Mouse (Mus musculus) forebrain, embryonic 11.5 days (tissue): Measurements from ENCODE around the gene Nr1h2. TPM values are rescaled to one million over a fixed set of nuclear protein-coding genes. Genes with fewer than 3 reads are reported as not detected.

Experiments
- ATAC-seq: fragments of 200-750 bp; cut with Nextera tagmentation; replicated peaks from 2 replicates; pipeline ENCODE4 v1.8.0; 2017; ENCODE audit warnings: moderate TSS enrichment; ENCODE audit not compliant: low FRiP score
- DNase-seq: peaks from one replicate; pipeline ENCODE4 v3.0.0-alpha.2; 2017; ENCODE audit warnings: low spot score
- H3K27ac ChIP-seq: fragments of 300-500 bp; sonication (generic); 2 replicates; pipeline ENCODE4 v1.5.1; 2014; ENCODE audit warnings: low read depth, low read length
- H3K27me3 ChIP-seq: fragments of 300-500 bp; sonication (generic); 2 replicates; pipeline ENCODE4 v1.6.1; 2014; ENCODE audit warnings: mild to moderate bottlenecking, low read length, mixed read lengths; ENCODE audit not compliant: control insufficient read depth, insufficient read depth
- H3K36me3 ChIP-seq: fragments of 300-500 bp; sonication (generic); 2 replicates; pipeline ENCODE4 v1.6.1; 2014; ENCODE audit warnings: mild to moderate bottlenecking, low read length, moderate library complexity, mixed read lengths; ENCODE audit not compliant: control insufficient read depth, insufficient read depth
- H3K4me1 ChIP-seq: fragments of 300-500 bp; sonication (generic); replicated peaks from 2 replicates; pipeline ENCODE4 v1.6.1; 2014; ENCODE audit warnings: low read length, mixed read lengths; ENCODE audit not compliant: control insufficient read depth, insufficient read depth
- H3K4me2 ChIP-seq: fragments of 300-500 bp; sonication (generic); 2 replicates; pipeline ENCODE4 v1.6.1; 2014; ENCODE audit warnings: low read depth, mild to moderate bottlenecking, low read length, moderate library complexity, mixed read lengths; ENCODE audit not compliant: severe bottlenecking
- H3K4me3 ChIP-seq: fragments of 300-500 bp; sonication (generic); 2 replicates; pipeline ENCODE4 v1.5.1; 2014; ENCODE audit warnings: low read depth, low read length
- H3K9ac ChIP-seq: fragments of 300-500 bp; sonication (generic); 2 replicates; pipeline ENCODE4 v1.6.1; 2014; ENCODE audit warnings: low read length
- H3K9me3 ChIP-seq: fragments of 300-500 bp; sonication (generic); 2 replicates; pipeline ENCODE4 v1.6.1; 2016; ENCODE audit warnings: low read length, mixed read lengths; ENCODE audit not compliant: control insufficient read depth
- WGBS: fragments of 180-500 bp; shearing (Covaris S2); extraction: QIAGEN DNeasy Blood & Tissue Kit; methylation state at CpG from one replicate; pipeline ENCODE4 v1.1.7; 2014; 5-methylcytosine and 5-hydroxymethylcytosine counted together
- polyA plus RNA-seq: library from polyadenylated mRNA; unstranded; fragments of >200 nt; fragmentation: Nextera tagmentation; extraction: Ambion mirVana; gene quantifications from 2 replicates; pipeline ENCODE4 v1.2.1, GENCODE M21; 2014

Gene Nr1h2
- polyA plus RNA-seq, 1 experiment from 2014 or later: 72.3 TPM

DNA sequence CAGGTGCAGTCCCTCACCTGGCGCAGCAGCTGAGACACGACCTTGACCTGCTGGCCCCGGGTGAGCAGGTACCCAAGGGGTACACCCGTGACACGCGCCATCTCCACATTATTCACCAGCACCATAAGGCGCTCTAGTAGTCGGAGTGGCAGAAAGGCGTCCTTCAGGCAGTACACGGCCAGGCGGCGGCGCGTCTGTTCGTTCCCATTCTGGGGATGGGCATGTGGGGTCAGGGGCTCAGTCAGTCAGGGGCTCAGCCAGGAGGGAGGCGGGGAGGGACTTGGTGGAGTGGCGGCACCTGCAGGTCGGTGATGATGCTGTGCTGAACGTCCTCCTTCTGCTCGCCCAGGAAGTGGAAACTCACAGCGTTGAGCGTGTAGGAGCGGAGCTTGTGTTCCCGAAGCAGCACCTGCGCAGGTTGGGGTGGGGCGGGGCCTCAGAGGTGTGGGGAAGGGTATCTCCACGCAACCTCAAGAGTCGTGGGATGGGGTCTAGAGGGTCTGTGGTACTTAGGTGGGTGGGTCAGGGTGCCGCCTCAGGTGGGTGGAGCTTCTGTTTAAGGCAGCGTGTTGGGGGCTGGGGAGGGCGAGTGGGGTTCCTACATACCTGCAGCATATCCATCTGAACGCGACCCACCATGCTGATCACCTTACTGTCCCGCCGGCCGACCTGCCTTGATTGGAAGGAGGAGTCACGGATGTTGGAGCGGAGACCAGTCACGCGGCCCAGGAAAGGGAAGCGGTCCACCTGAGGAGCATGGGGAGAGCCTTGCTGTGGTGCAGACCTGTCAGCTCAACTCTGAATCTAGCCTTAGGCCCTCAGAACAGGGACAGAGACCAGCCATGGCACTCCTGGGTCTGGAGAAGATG is 14.8 kb downstream of the Nr1h2 start:
- no peak overlapping the region for H3K9ac ChIP-seq
- H3K4me2 ChIP-seq: no peak overlapping the region
- H3K27ac ChIP-seq: no peak overlapping the region
- 91% methylated on average over 41 of the region's 41 CpGs for WGBS
- H3K27me3 ChIP-seq: no peaks in the 10 kb centered on the region
- ATAC-seq (no peak), DNase-seq (peak; percentile 54)
- H3K4me1 ChIP-seq: no peaks in the 10 kb centered on the region
- peaks cover 3% of the 10 kb centered on the region; the same call in 1 of the 2 replicates for H3K36me3 ChIP-seq
- H3K9me3 ChIP-seq: no peaks in the 10 kb centered on the region
- no peak overlapping the region for H3K4me3 ChIP-seq

DNA sequence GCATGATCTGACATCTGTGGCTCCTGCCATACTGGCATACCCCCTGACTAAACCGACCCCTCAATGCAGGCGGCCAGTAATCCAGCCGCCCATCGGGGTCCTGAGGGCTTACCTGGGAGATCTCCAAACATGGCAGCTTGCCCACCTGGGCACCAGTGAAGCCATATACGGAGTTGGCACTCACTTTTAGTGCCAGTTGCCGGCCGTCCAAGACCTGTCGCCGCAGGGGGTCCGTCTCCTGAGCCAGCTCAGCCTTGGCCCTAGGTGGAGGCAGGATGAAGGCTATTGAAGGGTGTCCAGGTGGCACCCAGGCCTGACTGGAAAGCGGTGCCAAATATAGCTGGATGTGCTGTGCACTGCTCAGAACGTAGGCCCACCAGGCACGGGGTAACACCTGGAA is 16.3 kb downstream of the Nr1h2 start:
- H3K36me3 ChIP-seq: peaks cover 13% of the 10 kb centered on the region
- no peak for DNase-seq

DNA sequence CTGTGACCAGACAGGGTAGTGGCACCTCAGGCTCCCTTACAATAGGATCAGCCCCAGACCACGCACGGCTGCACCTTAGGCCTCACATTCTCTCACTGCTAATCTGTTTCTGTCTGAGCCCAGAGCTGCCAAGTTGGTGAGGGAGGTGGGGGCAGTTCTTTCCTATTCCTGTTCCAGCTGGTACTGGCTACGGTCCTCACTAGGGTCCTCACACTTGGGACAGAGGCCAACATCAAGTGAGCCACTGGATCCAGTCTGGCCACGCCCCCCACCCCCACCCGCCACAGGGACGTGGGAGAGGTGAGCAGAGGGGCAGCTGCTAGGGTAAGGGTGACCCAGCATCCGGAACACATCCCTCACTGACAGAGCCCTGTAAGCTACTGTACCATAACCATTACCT is 16.7 kb downstream of the Nr1h2 start:
- no peak overlapping the region for H3K27ac ChIP-seq
- H3K27me3 ChIP-seq: no peaks in the 10 kb centered on the region
- no peak overlapping the region for H3K9ac ChIP-seq
- no peak overlapping the region for H3K4me3 ChIP-seq
- peaks cover 13% of the 10 kb centered on the region for H3K36me3 ChIP-seq
- no peak overlapping the region for H3K4me2 ChIP-seq
- H3K4me1 ChIP-seq: no peaks in the 10 kb centered on the region
- ATAC-seq (no peak), DNase-seq (no peak)
- H3K9me3 ChIP-seq: no peaks in the 10 kb centered on the region
- 87% methylated on average over 7 of the region's 7 CpGs for WGBS

More for the DNA sequence above, 16.3 kb downstream of the Nr1h2 start:
- Histone ChIP-seq H3K9me3 (no peaks in the 10 kb centered on the region), H3K27me3 (no peaks in the 10 kb centered on the region), H3K27ac (no peak overlapping the region), H3K4me2 (no peak overlapping the region), H3K4me3 (no peak overlapping the region), H3K4me1 (no peaks in the 10 kb centered on the region), H3K9ac (no peak overlapping the region)
- no peak for ATAC-seq
- 94% methylated on average over 13 of the region's 13 CpGs for WGBS

DNA sequence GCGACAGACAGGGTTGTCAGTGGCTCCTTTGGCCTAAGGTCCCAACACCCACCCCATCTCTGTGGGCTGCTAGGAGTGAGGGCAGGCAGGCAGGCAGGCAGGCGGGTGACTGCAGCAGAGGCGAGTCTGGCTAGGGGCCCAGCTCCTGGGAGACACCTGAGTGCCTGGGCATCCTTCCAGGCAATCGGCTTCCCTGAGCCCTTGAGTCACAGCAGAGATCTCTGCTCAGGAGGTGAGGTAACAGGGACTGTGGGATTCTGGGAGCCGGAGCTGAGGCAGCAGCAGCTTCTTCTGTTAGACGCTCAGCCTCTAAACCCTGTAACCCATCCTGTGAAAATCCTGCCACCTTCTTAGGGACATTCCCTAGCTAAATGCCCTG is 17.2 kb downstream of the Nr1h2 start:
- H3K4me3 ChIP-seq: no peak overlapping the region
- WGBS: 95% methylated on average over 6 of the region's 6 CpGs
- peaks cover 12% of the 10 kb centered on the region for H3K36me3 ChIP-seq
- H3K27ac ChIP-seq: no peak overlapping the region
- no peak for ATAC-seq
- no peak overlapping the region for H3K9ac ChIP-seq
- DNase-seq: no peak
- no peaks in the 10 kb centered on the region for H3K27me3 ChIP-seq
- H3K4me2 ChIP-seq: no peak overlapping the region
- no peaks in the 10 kb centered on the region for H3K9me3 ChIP-seq
- no peaks in the 10 kb centered on the region for H3K4me1 ChIP-seq

DNA sequence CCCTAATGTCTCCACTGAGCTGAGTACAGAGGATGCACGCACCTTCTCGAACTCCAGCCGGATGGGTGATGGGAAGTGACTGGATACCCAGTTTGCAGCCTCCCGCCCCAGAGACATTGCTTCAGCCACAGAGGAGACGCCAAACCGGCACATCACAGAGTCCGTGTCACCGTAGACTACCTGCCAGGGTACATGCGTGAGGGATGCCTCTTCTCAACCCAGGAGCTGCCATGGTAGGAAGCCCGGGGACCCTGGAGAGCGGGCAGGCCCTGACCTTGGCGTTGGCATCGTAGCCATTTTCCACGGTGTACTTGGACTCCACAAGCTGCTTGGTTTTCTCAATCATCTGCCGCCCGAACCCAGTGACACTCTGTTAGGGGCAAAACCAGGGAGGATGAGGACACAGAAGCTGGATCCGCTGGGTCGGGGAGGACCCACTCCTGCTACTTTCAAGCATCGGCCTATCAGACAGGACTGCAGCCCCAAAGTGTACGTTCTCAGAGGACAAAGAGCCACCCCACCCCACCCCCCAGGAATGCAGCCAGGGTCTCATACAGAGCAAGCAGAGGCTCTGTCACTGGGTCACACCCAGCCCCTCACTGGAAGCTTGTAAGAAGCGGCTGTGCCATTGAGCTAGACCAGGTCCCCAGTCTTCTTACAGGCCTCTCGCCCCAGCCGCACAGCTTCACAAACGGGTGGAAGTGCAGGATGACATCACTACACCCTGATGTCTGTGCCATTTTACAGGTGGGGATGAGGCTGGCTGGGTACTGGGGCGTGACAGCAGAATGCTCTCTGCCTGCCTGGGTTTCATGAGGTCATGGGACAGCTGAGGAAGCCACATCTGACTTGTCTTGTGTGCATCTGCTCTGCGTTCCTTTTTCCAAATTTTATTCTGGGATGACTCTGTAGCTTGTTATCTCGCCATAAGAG is 17.8 kb downstream of the Nr1h2 start:
- Histone ChIP-seq H3K36me3 (peaks cover 10% of the 10 kb centered on the region), H3K9ac (no peak overlapping the region), H3K27ac (no peak overlapping the region), H3K27me3 (no peaks in the 10 kb centered on the region), H3K9me3 (no peaks in the 10 kb centered on the region), H3K4me2 (no peak overlapping the region), H3K4me1 (no peaks in the 10 kb centered on the region), H3K4me3 (no peak overlapping the region)
- no peak for ATAC-seq
- 92% methylated on average over 27 of the region's 27 CpGs for WGBS
- DNase-seq: no peak

DNA sequence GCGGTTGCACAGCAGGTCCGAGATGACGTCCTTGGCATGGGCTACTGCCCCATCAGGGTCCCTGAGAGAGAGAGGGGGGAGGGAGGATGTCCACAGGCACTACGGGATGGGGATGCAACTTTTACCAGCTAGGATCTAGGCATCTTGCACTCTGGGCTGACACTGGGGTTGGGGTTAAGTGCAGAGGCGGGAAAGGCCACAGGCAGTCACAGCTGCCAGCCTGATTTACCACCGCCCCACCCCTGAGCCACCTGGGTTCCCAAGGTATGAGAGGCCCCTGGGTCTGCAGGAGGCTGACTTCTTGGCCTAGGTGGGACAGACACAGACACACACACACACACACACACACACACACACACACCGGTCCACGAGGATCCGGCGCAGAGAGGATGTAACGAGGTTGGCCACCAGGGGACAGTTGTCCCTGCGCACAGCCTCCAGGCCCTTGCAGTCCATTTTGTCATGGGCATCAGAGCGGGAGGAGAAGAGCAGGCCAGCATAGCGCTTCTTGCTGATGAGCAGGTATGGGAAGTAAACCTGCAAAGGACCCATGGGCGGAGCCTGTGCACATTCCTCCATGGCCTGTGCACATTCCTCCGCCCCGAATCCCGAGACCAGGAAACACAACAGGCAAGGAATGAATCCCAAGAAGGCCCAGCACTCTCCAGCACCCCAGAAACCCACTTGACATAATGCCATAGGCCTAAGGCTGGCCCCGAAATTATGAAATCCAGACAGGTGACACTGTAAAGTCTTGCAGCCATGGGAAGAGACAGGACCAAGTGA is 18.9 kb downstream of the Nr1h2 start:
- no peaks in the 10 kb centered on the region for H3K4me1 ChIP-seq
- H3K4me2 ChIP-seq: no peak overlapping the region
- ATAC-seq (no peak), DNase-seq (no peak)
- H3K4me3 ChIP-seq: no peak overlapping the region
- no peaks in the 10 kb centered on the region for H3K27me3 ChIP-seq
- H3K9me3 ChIP-seq: no peaks in the 10 kb centered on the region
- WGBS: 91% methylated on average over 18 of the region's 19 CpGs
- peaks cover 10% of the 10 kb centered on the region for H3K36me3 ChIP-seq
- H3K27ac ChIP-seq: no peak overlapping the region
- no peak overlapping the region for H3K9ac ChIP-seq

DNA sequence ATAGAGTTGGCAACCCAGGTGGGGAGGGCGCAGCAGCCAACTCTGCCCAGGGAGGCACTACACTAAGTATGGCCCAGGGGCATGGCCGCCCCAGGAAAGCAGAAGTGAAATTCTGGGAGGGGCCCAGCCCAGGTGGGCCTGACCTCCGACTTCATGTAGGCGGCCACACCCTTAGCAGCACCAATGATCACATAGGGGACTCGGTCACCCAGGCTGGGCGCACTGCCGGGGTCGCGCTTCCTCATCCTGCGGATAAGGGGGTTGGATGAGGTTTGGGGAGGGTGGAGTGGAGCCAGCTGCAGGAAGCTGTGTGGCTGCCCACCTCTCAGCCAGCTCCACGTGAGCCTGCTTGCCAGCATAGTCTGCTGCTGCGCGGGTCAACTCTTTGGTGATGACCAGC is 19.5 kb downstream of the Nr1h2 start:
- DNase-seq (no peak), ATAC-seq (no peak)
- Histone ChIP-seq H3K9ac (no peak overlapping the region), H3K9me3 (no peaks in the 10 kb centered on the region), H3K36me3 (peaks cover 10% of the 10 kb centered on the region), H3K4me1 (no peaks in the 10 kb centered on the region), H3K4me3 (no peak overlapping the region), H3K4me2 (no peak overlapping the region), H3K27ac (no peak overlapping the region), H3K27me3 (no peaks in the 10 kb centered on the region)
- 92% methylated on average over 13 of the region's 13 CpGs for WGBS

DNA sequence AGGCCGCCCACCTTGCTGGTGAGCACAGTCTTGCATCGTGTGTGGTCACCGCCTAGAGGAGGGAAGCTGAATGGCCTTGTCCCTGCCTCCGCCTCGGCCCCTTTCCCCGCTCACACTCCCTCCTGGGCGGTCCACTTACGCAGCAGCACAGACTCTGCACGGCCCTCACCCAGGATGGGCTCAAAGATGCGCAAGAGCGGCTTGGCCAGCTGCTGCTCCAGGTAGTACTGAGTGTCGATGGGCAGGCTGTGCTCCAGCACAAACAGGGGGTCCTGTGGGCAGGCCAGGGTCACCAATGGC is 20.1 kb downstream of the Nr1h2 start:
- Histone ChIP-seq H3K27me3 (no peaks in the 10 kb centered on the region), H3K4me2 (no peak overlapping the region), H3K4me3 (no peak overlapping the region), H3K4me1 (no peaks in the 10 kb centered on the region), H3K27ac (no peak overlapping the region), H3K9ac (no peak overlapping the region), H3K9me3 (no peaks in the 10 kb centered on the region), H3K36me3 (peaks cover 10% of the 10 kb centered on the region)
- DNase-seq (no peak), ATAC-seq (no peak)
- 68% methylated on average over 12 of the region's 12 CpGs for WGBS
